Mouse (Mus musculus) CH12.LX (cell line): ENCODE measurements around the gene Pigt. TPM values are rescaled to one million over a fixed set of nuclear protein-coding genes. Genes with fewer than 3 reads are reported as not detected.

Experiments
- DNase-seq: peaks from one replicate; pipeline ENCODE4 v3.0.0-alpha.2; 2013; ENCODE audit errors: extremely low read depth
- H3K27ac ChIP-seq: 2 replicates; pipeline ENCODE4 v1.5.1; 2012; ENCODE audit warnings: low read depth, mild to moderate bottlenecking, control low read depth, moderate library complexity; ENCODE audit not compliant: insufficient read depth
- H3K27me3 ChIP-seq: replicated peaks from 2 replicates; pipeline ENCODE3; 2012; ENCODE audit warnings: inconsistent platforms
- H3K36me3 ChIP-seq, 2 experiments: replicated peaks in 1 of 2; 2 replicates each; pipeline versions ENCODE3 to v1.6.1; 2012; ENCODE audit warnings: inconsistent platforms in 1 of 2, low read length in 1 of 2, mild to moderate bottlenecking in 1 of 2, mixed read lengths in 1 of 2, moderate library complexity in 1 of 2; ENCODE audit not compliant: control insufficient read depth in 1 of 2, insufficient read depth in 1 of 2
- H3K4me1 ChIP-seq, 2 experiments: 2 replicates each; pipeline ENCODE4 v1.6.1; 2012; ENCODE audit warnings: inconsistent platforms in 1 of 2, moderate library complexity in 1 of 2; ENCODE audit not compliant: insufficient read depth in 2 of 2, control insufficient read depth in 1 of 2
- H3K4me2 ChIP-seq: 2 replicates; pipeline ENCODE4 v1.6.1; 2012; ENCODE audit warnings: low read depth, mild to moderate bottlenecking, control low read depth; ENCODE audit not compliant: poor library complexity, insufficient read depth, severe bottlenecking
- H3K4me3 ChIP-seq, 3 experiments: fragments of 150-350 bp in 1 of 3; sonication (generic) in 1 of 3; replicated peaks in 1 of 3; 2 replicates each; pipeline versions ENCODE3 to v1.5.1; 2011 to 2012; ENCODE audit warnings: low read depth in 2 of 3, low read length in 2 of 3, mild to moderate bottlenecking in 2 of 3, moderate library complexity in 2 of 3, control low read depth in 1 of 3, improper control_type of control experiment in 1 of 3, inconsistent platforms in 1 of 3, mixed read lengths in 1 of 3; ENCODE audit not compliant: poor library complexity in 1 of 3
- H3K79me2 ChIP-seq: replicated peaks from 2 replicates; pipeline ENCODE4 v1.6.1; 2012; ENCODE audit warnings: mild to moderate bottlenecking, moderate library complexity; ENCODE audit not compliant: control insufficient read depth, poor library complexity, insufficient read depth, severe bottlenecking; ENCODE audit errors: extremely low read depth
- H3K9ac ChIP-seq: 2 replicates; pipeline ENCODE4 v1.6.1; 2012; ENCODE audit warnings: low read depth, mild to moderate bottlenecking, control low read depth, moderate library complexity; ENCODE audit not compliant: insufficient read depth
- H3K9me3 ChIP-seq: replicated peaks from 2 replicates; pipeline ENCODE3; 2012; ENCODE audit warnings: low read length, inconsistent platforms, mixed read lengths
- ELF1 ChIP-seq: IDR thresholded peaks from 2 replicates; pipeline ENCODE4 v1.6.1; 2014; ENCODE audit warnings: low read depth, mild to moderate bottlenecking, inconsistent platforms, low read length, improper control_type of control experiment
- EP300 ChIP-seq: IDR thresholded peaks from 2 replicates; pipeline ENCODE4 v1.6.1; 2011; ENCODE audit warnings: low read length, improper control_type of control experiment
- ETS1 ChIP-seq: conservative IDR thresholded peaks from 2 replicates; pipeline ENCODE4 v1.6.1; 2012; ENCODE audit warnings: low read depth, mild to moderate bottlenecking, inconsistent platforms, low read length, improper control_type of control experiment, moderate library complexity
- KAT2A ChIP-seq: IDR thresholded peaks from 2 replicates; pipeline ENCODE4 v1.6.1; 2012; ENCODE audit warnings: low read length, improper control_type of control experiment, inconsistent platforms; ENCODE audit not compliant: insufficient replicate concordance
- MAZ ChIP-seq: IDR thresholded peaks from 2 replicates; pipeline ENCODE4 v1.6.1; 2012; ENCODE audit warnings: low read depth, mild to moderate bottlenecking, inconsistent platforms, low read length, improper control_type of control experiment, moderate library complexity
- MEF2A ChIP-seq: IDR thresholded peaks from 2 replicates; pipeline ENCODE4 v1.6.1; 2014; ENCODE audit warnings: low read depth, mild to moderate bottlenecking, inconsistent platforms, low read length, improper control_type of control experiment, borderline replicate concordance
- RAD21 ChIP-seq: IDR thresholded peaks from 2 replicates; pipeline ENCODE4 v1.6.1; 2011; ENCODE audit warnings: low read depth, mild to moderate bottlenecking, low read length, improper control_type of control experiment, moderate library complexity
- TCF12 ChIP-seq: IDR thresholded peaks from 2 replicates; pipeline ENCODE4 v1.6.1; 2014; ENCODE audit warnings: low read depth, mild to moderate bottlenecking, inconsistent platforms, low read length, improper control_type of control experiment
- UBTF ChIP-seq: IDR thresholded peaks from 2 replicates; pipeline ENCODE4 v1.6.1; 2012; ENCODE audit warnings: low read depth, mild to moderate bottlenecking, inconsistent platforms, low read length, improper control_type of control experiment, moderate library complexity
- dilution Hi-C: fragments of 300-500 bp; cut with MboI; formaldehyde crosslinking; loops from 2 replicates; pipeline ENCODE4 v1.14.3; 2020; ENCODE audit warnings: low sequenced_read_pairs; ENCODE audit not compliant: extremely low pct_unique_long_range_greater_than_20kb, extremely low pct_ligation_motif_present
- in situ Hi-C: fragments of 300-500 bp; cut with MboI; formaldehyde crosslinking; loops from 3 replicates; pipeline ENCODE4 v1.14.3; 2019; ENCODE audit warnings: low sequenced_read_pairs, low pct_ligation_motif_present, low pct_unique_long_range_greater_than_20kb, mixed read lengths
- polyA plus RNA-seq: library from polyadenylated mRNA; unstranded; fragments of >175 nt; gene quantifications from 2 replicates; pipeline ENCODE4 v1.2.1, GENCODE M21; 2012; ENCODE audit warnings: low read depth; ENCODE audit not compliant: insufficient read length
- total RNA-seq, 2 experiments: library from RNA; depleted of rRNA; stranded (reverse); fragments of 300-350 nt in 1 of 2; fragments of >200 nt in 1 of 2; gene quantifications; 2 replicates each; pipeline ENCODE4 v1.2.3; 2012 to 2014

Pigt gene
- total and polyA plus RNA-seq, 3 experiments, result 14.0 to 91.8 (median 39.2) TPM

- peaks cover 0 to 10% of the 10 kb centered on the region in 2 experiments; a peak in 3 of 4 replicates for H3K4me1 ChIP-seq
- H3K27ac ChIP-seq, result no peak overlapping the region
- H3K9me3 ChIP-seq, result peaks cover 3% of the 10 kb centered on the region
- no peak for DNase-seq
- no peaks in the 10 kb centered on the region for H3K79me2 ChIP-seq
- 0 out of 2 replicates have a peak, but pooled peaks have one; percentile 16 for TF ChIP-seq UBTF
- no peak for TF ChIP-seq KAT2A
- 0 out of 2 replicates have a peak, but pooled peaks have one; percentile 23 for TF ChIP-seq ELF1
- H3K4me2 ChIP-seq, result peak overlapping the region; percentile 52
- peak overlapping the region; percentile 20 to 76 (median 44) for H3K4me3 ChIP-seq
- peaks cover 4 to 14% of the 10 kb centered on the region in 2 experiments for H3K36me3 ChIP-seq
- dilution Hi-C loops, result no loop called here
- peaks cover 7% of the 10 kb centered on the region for H3K27me3 ChIP-seq
- H3K9ac ChIP-seq, result peak overlapping the region; percentile 23
- in situ Hi-C loops, result no loop called here
Measured at GRCm38 (mm10) chr2:164486258-164487114, 10.8 kb upstream of the Pigt start.

GRCm38 (mm10) chr2:164487115-164487527 lies 10.2 kb upstream of the Pigt start:
- peaks cover 7% of the 10 kb centered on the region for H3K27me3 ChIP-seq
- H3K27ac ChIP-seq, result no peak overlapping the region
- peak overlapping the region; percentile 52 for H3K4me2 ChIP-seq
- H3K4me1 ChIP-seq, result peaks cover 0 to 10% of the 10 kb centered on the region in 2 experiments; a peak in 3 of 4 replicates
- no peak for TF ChIP-seq ETS1
- TF ChIP-seq MEF2A, result peak; percentile 49; the same call in 1 of the 2 replicates
- peaks cover 3% of the 10 kb centered on the region for H3K9me3 ChIP-seq
- no peaks in the 10 kb centered on the region for H3K79me2 ChIP-seq
- H3K4me3 ChIP-seq, result peak overlapping the region in 2 of 3 experiments; percentile 44 to 76
- in situ Hi-C loops (no loop called here), dilution Hi-C loops (no loop called here)
- peaks cover 4 to 14% of the 10 kb centered on the region in 2 experiments for H3K36me3 ChIP-seq
- no peak for DNase-seq
- no peak overlapping the region for H3K9ac ChIP-seq

- dilution Hi-C loops, result no loop called here
- no peak for DNase-seq
- TF ChIP-seq MAZ, result no peak
- TF ChIP-seq RAD21, result no peak
- no peak for TF ChIP-seq TCF12
- TF ChIP-seq EP300, result no peak
- TF ChIP-seq, all 38 proteins: peak for 0
- Histone ChIP-seq H3K27ac (no peak overlapping the region), H3K4me3 (no peak overlapping the region), H3K27me3 (peaks cover 7% of the 10 kb centered on the region), H3K9me3 (peaks cover 3% of the 10 kb centered on the region), H3K36me3 (peaks cover 4 to 14% of the 10 kb centered on the region in 2 experiments), H3K4me2 (no peak overlapping the region), H3K79me2 (no peaks in the 10 kb centered on the region), H3K4me1 (peaks cover 7 to 10% of the 10 kb centered on the region in 2 experiments), H3K9ac (no peak overlapping the region)
- in situ Hi-C loops, result no loop called here
Measured at GRCm38 (mm10) chr2:164487812-164488211, 9.5 kb upstream of the Pigt start.
